Mouse (Mus musculus) midbrain, embryonic 10.5 days (tissue): Measurements from ENCODE around the gene Tfeb. TPM values are rescaled to one million over a fixed set of nuclear protein-coding genes. Genes with fewer than 3 reads are reported as not detected.
A peak's percentile ranks its signal among the peaks of the same experiment; 100 is the strongest.

Experiments used
- DNase-seq: peaks from one replicate; pipeline ENCODE4 v3.0.0-alpha.2; 2017; ENCODE audit warnings: low spot score
- H3K27ac ChIP-seq: fragments of 300-500 bp; sonication (generic); replicated peaks from 2 replicates; pipeline ENCODE4 v1.5.1; 2016; ENCODE audit warnings: mild to moderate bottlenecking
- H3K27me3 ChIP-seq: fragments of 300-500 bp; sonication (generic); 2 replicates; pipeline ENCODE4 v1.6.1; 2016; ENCODE audit warnings: low read depth, mild to moderate bottlenecking; ENCODE audit not compliant: poor library complexity, severe bottlenecking
- H3K36me3 ChIP-seq: fragments of 300-500 bp; sonication (generic); 2 replicates; pipeline ENCODE4 v1.6.1; 2016; ENCODE audit warnings: mild to moderate bottlenecking, moderate library complexity
- H3K4me1 ChIP-seq: fragments of 300-500 bp; sonication (generic); 2 replicates; pipeline ENCODE4 v1.6.1; 2016
- H3K4me3 ChIP-seq: fragments of 300-500 bp; sonication (generic); 2 replicates; pipeline ENCODE4 v1.5.1; 2016; ENCODE audit warnings: mild to moderate bottlenecking, moderate library complexity
- H3K9me3 ChIP-seq: fragments of 300-500 bp; sonication (generic); replicated peaks from 2 replicates; pipeline ENCODE4 v1.6.1; 2016; ENCODE audit warnings: mild to moderate bottlenecking
- WGBS: fragments of 180-500 bp; shearing (Covaris S2); methylation state at CpG from one replicate; pipeline ENCODE4 v1.1.7; 2016; 5-methylcytosine and 5-hydroxymethylcytosine counted together
- polyA plus RNA-seq: library from polyadenylated mRNA; unstranded; fragments of >200 nt; fragmentation: Nextera tagmentation; extraction: Ambion mirVana; gene quantifications from 2 replicates; pipeline ENCODE4 v1.2.1, GENCODE M21; 2016

Tfeb gene
- polyA plus RNA-seq, 1 experiment from 2014 or later = 1.9 TPM

- Histone ChIP-seq H3K9me3 (no peaks in the 10 kb centered on the region), H3K4me3 (no peak within 1 kb of the TSS), H3K27me3 (0 out of 2 replicates have a peak, but pooled peaks cover 5% of the 10 kb centered on the region), H3K27ac (no peak within 1 kb of the TSS), H3K36me3 (no peaks in the 10 kb centered on the region), H3K4me1 (peaks cover 19% of the 10 kb centered on the region)
- 87% methylated on average over 11 of the region's 11 CpGs for WGBS
- no peak for DNase-seq
These were observed 10.3 kb upstream of the Tfeb start, which contains the start of gene Pgc for GRCm38 (mm10) chr17:47726566-47726965. Pgc (plus strand) TSS chr17:47726842.

- peaks cover 28% of the 10 kb centered on the region for H3K4me1 ChIP-seq
- no peaks in the 10 kb centered on the region for H3K36me3 ChIP-seq
- no peaks in the 10 kb centered on the region for H3K9me3 ChIP-seq
- WGBS = 45% methylated on average over 24 of the region's 24 CpGs
- H3K4me3 ChIP-seq = no peak overlapping the region
- no peak overlapping the region; the same call in 1 of the 2 replicates for H3K27ac ChIP-seq
- DNase-seq = peak; percentile 24
- H3K27me3 ChIP-seq = peaks cover 9% of the 10 kb centered on the region; the same call in 1 of the 2 replicates
These were observed 5.9 kb upstream of the Tfeb start for GRCm38 (mm10) chr17:47730633-47731575.

GRCm38 (mm10) chr17:47735553-47736100, 1.2 kb upstream of the Tfeb start:
- Histone ChIP-seq H3K9me3 (no peaks in the 10 kb centered on the region), H3K4me1 (peaks cover 50% of the 10 kb centered on the region), H3K36me3 (no peaks in the 10 kb centered on the region), H3K4me3 (no peak overlapping the region), H3K27ac (no peak overlapping the region), H3K27me3 (peaks cover 42% of the 10 kb centered on the region)
- DNase-seq = no peak
- 75% methylated on average over 14 of the region's 14 CpGs for WGBS

- peaks cover 55% of the 10 kb centered on the region for H3K27me3 ChIP-seq
- H3K27ac ChIP-seq = peak overlapping the region; percentile 66
These were observed 638 bp downstream of the Tfeb start for GRCm38 (mm10) chr17:47737271-47738065.

GRCm38 (mm10) chr17:47738066-47738878, 1.4 kb downstream of the Tfeb start:
- Histone ChIP-seq H3K27ac (peak overlapping the region; percentile 66), H3K36me3 (no peaks in the 10 kb centered on the region), H3K27me3 (peaks cover 55% of the 10 kb centered on the region), H3K9me3 (no peaks in the 10 kb centered on the region), H3K4me3 (peak overlapping the region; percentile 69), H3K4me1 (peaks cover 43% of the 10 kb centered on the region)
- WGBS = 2% methylated on average over 59 of the region's 61 CpGs
- peak; percentile 56 for DNase-seq

More at GRCm38 (mm10) chr17:47737271-47738065, 638 bp downstream of the Tfeb start:
- Histone ChIP-seq H3K36me3 (no peaks in the 10 kb centered on the region), H3K9me3 (no peaks in the 10 kb centered on the region), H3K4me3 (peak overlapping the region; percentile 69), H3K4me1 (peaks cover 43% of the 10 kb centered on the region)
- under 1% methylated on average over 54 of the region's 60 CpGs for WGBS
- DNase-seq = peak; percentile 67

GRCm38 (mm10) chr17:47738879-47739798, 2.3 kb downstream of the Tfeb start:
- H3K27ac ChIP-seq = peak overlapping the region; percentile 66
- no peak for DNase-seq
- WGBS = 4% methylated on average over 20 of the region's 20 CpGs
- H3K4me3 ChIP-seq = peak overlapping the region; percentile 69
- H3K27me3 ChIP-seq = peaks cover 55% of the 10 kb centered on the region
- no peaks in the 10 kb centered on the region for H3K36me3 ChIP-seq
- H3K9me3 ChIP-seq = no peaks in the 10 kb centered on the region
- peaks cover 34% of the 10 kb centered on the region for H3K4me1 ChIP-seq

- Histone ChIP-seq H3K27me3 (peaks cover 55% of the 10 kb centered on the region), H3K36me3 (no peaks in the 10 kb centered on the region)
- WGBS = 56% methylated on average over 2 of the region's 2 CpGs
These were observed 3.4 kb downstream of the Tfeb start for GRCm38 (mm10) chr17:47740186-47740585.

GRCm38 (mm10) chr17:47742991-47743734, 6.3 kb downstream of the Tfeb start:
- WGBS = 43% methylated on average over 16 of the region's 16 CpGs
- peaks cover 6% of the 10 kb centered on the region; the same call in 1 of the 2 replicates for H3K9me3 ChIP-seq
- H3K27me3 ChIP-seq = peaks cover 38% of the 10 kb centered on the region
- no peak overlapping the region for H3K4me3 ChIP-seq
- no peak for DNase-seq
- H3K27ac ChIP-seq = no peak overlapping the region
- H3K36me3 ChIP-seq = no peaks in the 10 kb centered on the region
- H3K4me1 ChIP-seq = peaks cover 20% of the 10 kb centered on the region

More at GRCm38 (mm10) chr17:47740186-47740585, 3.4 kb downstream of the Tfeb start:
- no peak overlapping the region for H3K27ac ChIP-seq
- no peak overlapping the region for H3K4me3 ChIP-seq
- H3K4me1 ChIP-seq = peaks cover 33% of the 10 kb centered on the region
- H3K9me3 ChIP-seq = peaks cover 6% of the 10 kb centered on the region; the same call in 1 of the 2 replicates
- no peak for DNase-seq

GRCm38 (mm10) chr17:47744086-47744485, 7.3 kb downstream of the Tfeb start:
- Histone ChIP-seq H3K4me1 (peaks cover 18% of the 10 kb centered on the region), H3K9me3 (peaks cover 6% of the 10 kb centered on the region; the same call in 1 of the 2 replicates), H3K36me3 (no peaks in the 10 kb centered on the region), H3K4me3 (no peak overlapping the region), H3K27ac (no peak overlapping the region), H3K27me3 (peaks cover 28% of the 10 kb centered on the region)
- no peak for DNase-seq
- WGBS = 93% methylated on average over 14 of the region's 14 CpGs

- H3K4me1 ChIP-seq = peaks cover 10% of the 10 kb centered on the region
- H3K36me3 ChIP-seq = no peaks in the 10 kb centered on the region
- peaks cover 6% of the 10 kb centered on the region; the same call in 1 of the 2 replicates for H3K9me3 ChIP-seq
- DNase-seq = no peak
- WGBS = 88% methylated on average over 10 of the region's 10 CpGs
- H3K27ac ChIP-seq = no peak overlapping the region
- H3K27me3 ChIP-seq = peaks cover 21% of the 10 kb centered on the region
- H3K4me3 ChIP-seq = no peak overlapping the region
These were observed 8.0 kb downstream of the Tfeb start for GRCm38 (mm10) chr17:47744746-47745368.
